Mouse (Mus musculus): Measurements from ENCODE around the gene Slc6a3. TPM values are rescaled to one million over a fixed set of nuclear protein-coding genes. Genes with fewer than 3 reads are reported as not detected.

Gene Slc6a3
- polyA plus RNA-seq, 1 experiment from 2014 or later, result not detected

GRCm38 (mm10) chr13:73508817-73509550 lies 27.6 kb upstream of the Slc6a3 start:
- H3K4me1 ChIP-seq, result no peaks in the 10 kb centered on the region
- no peak overlapping the region for H3K4me3 ChIP-seq
- no peak for ATAC-seq (ENCODE audit: extremely low read depth, insufficient number of reproducible peaks, low FRiP score, low TSS enrichment)
- H3K4me2 ChIP-seq, result no peak overlapping the region
- H3K36me3 ChIP-seq, result peaks cover 70% of the 10 kb centered on the region
- no peak overlapping the region for H3K9ac ChIP-seq
- no peaks in the 10 kb centered on the region for H3K9me3 ChIP-seq
- WGBS, result 82% methylated on average over 8 of the region's 8 CpGs
- no peaks in the 10 kb centered on the region for H3K27me3 ChIP-seq (replicated peaks)
- H3K27ac ChIP-seq (replicated peaks), result no peak overlapping the region

GRCm38 (mm10) chr13:73509869-73510268 lies 26.7 kb upstream of the Slc6a3 start:
- Histone ChIP-seq H3K4me3 (no peak overlapping the region), H3K9me3 (no peaks in the 10 kb centered on the region), H3K4me2 (no peak overlapping the region), H3K36me3 (peaks cover 75% of the 10 kb centered on the region), H3K27ac (replicated peaks) (no peak overlapping the region), H3K4me1 (no peaks in the 10 kb centered on the region), H3K27me3 (replicated peaks) (no peaks in the 10 kb centered on the region), H3K9ac (no peak overlapping the region)
- ATAC-seq (ENCODE audit: extremely low read depth, insufficient number of reproducible peaks, low FRiP score, low TSS enrichment), result no peak
- WGBS, result 73% methylated on average over 6 of the region's 6 CpGs

DNA sequence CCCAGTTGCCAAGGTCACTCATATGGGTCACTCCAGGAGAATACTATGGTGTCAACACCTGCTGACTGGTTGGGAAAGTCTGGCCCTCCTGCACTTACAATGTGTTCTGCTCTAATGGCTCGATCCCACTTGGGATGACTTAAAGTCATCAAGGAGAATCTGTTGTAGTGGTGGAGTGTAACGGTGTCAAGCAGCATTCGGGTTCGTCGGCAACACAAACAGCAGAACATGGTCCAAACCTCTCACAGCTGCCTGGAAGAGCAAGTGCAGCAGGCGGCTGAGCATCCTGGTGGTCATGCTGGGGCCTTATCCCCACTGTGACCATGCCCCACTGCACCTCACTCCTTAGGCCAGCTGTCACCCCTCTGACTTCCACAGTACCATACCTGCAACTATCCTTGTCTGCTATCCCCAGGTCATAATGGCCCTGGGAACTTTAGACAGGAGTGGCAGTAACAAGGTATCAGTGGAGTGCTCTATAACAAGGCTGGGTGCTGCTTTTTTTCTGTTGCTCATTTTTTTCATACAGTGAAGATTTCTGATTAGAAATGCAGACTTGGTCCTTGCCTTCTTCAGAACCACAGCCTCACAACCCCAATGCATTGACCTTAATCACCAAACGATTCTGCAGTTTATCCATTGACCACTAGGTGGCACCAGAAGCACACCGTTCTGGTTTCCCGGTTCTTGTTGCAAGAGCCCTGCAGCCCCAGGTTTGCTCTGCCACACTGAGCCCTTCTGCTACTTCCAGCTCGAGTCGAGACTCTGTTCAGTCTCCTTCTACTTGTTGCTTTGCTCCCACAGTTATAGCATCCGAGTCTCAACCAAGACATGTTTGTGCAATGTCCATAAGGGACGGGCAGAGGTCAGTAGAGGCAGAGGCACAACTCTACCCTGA lies 23.5 kb upstream of the Slc6a3 start:
- no peak overlapping the region for H3K27ac ChIP-seq (replicated peaks)
- ATAC-seq (ENCODE audit: extremely low read depth, insufficient number of reproducible peaks, low FRiP score, low TSS enrichment), result no peak
- WGBS, result 54% methylated on average over 13 of the region's 13 CpGs
- no peaks in the 10 kb centered on the region for H3K27me3 ChIP-seq (replicated peaks)
- H3K4me3 ChIP-seq, result no peak overlapping the region
- H3K36me3 ChIP-seq, result peaks cover 79% of the 10 kb centered on the region
- no peaks in the 10 kb centered on the region for H3K4me1 ChIP-seq
- H3K4me2 ChIP-seq, result no peak overlapping the region
- H3K9me3 ChIP-seq, result no peaks in the 10 kb centered on the region
- no peak overlapping the region for H3K9ac ChIP-seq

GRCm38 (mm10) chr13:73516886-73517285 lies 19.7 kb upstream of the Slc6a3 start:
- no peak for ATAC-seq (ENCODE audit: extremely low read depth, insufficient number of reproducible peaks, low FRiP score, low TSS enrichment)
- H3K4me3 ChIP-seq, result no peak overlapping the region
- no peak overlapping the region for H3K27ac ChIP-seq (replicated peaks)
- peaks cover 48% of the 10 kb centered on the region for H3K36me3 ChIP-seq
- H3K27me3 ChIP-seq (replicated peaks), result no peaks in the 10 kb centered on the region
- H3K4me2 ChIP-seq, result no peak overlapping the region
- H3K9me3 ChIP-seq, result no peaks in the 10 kb centered on the region
- WGBS, result 80% methylated on average over 4 of the region's 4 CpGs
- no peaks in the 10 kb centered on the region for H3K4me1 ChIP-seq
- no peak overlapping the region for H3K9ac ChIP-seq

DNA sequence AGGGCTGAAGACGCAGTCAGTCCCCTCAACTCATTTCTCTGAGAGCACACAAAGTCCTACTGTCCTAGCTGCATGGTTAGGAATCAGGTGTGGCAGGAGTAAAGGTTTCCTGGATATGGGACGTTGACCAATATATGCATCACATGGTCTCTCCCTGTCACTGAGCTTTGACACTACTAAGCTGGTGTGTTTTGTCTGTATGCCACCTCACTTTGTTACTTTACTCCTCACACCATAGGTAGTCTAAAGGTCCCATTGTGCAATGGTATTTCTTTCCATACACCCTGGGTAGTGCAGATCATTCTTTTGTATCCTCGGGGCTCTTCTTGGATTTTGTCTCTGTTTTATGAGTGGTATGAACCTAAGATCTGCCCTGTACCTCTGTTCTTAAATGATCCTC lies 2.8 kb upstream of the Slc6a3 start:
- Histone ChIP-seq H3K4me1 (peaks cover 14% of the 10 kb centered on the region), H3K9me3 (no peaks in the 10 kb centered on the region), H3K9ac (no peak overlapping the region), H3K27me3 (replicated peaks) (peaks cover 66% of the 10 kb centered on the region), H3K4me2 (no peak overlapping the region), H3K4me3 (no peak overlapping the region), H3K36me3 (no peaks in the 10 kb centered on the region), H3K27ac (replicated peaks) (no peak overlapping the region)
- ATAC-seq (ENCODE audit: extremely low read depth, insufficient number of reproducible peaks, low FRiP score, low TSS enrichment), result no peak
- 78% methylated on average over 3 of the region's 3 CpGs for WGBS

DNA sequence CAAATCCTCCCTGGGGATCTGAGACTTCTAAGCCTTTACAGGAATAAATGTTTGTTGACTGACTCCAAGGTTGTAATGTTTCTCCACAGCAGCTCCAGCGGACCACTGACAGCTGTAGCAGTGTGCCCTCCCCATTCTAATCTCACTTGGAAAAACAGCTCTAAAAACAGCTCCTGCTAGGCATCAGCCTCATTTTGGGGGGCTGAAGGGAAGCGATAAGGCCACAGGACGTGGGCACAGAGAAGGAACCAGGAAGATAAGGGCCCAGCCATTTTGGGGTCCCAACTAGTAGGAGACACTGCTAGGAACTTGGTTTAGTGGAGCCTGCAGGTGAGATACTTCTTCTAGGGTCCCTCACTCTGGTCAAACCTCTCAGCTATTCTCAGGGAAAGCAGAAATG lies 1.3 kb upstream of the Slc6a3 start:
- no peaks in the 10 kb centered on the region for H3K9me3 ChIP-seq
- ATAC-seq (ENCODE audit: extremely low read depth, insufficient number of reproducible peaks, low FRiP score, low TSS enrichment), result no peak
- no peaks in the 10 kb centered on the region for H3K36me3 ChIP-seq
- no peak overlapping the region for H3K9ac ChIP-seq
- peaks cover 14% of the 10 kb centered on the region for H3K4me1 ChIP-seq
- no peak overlapping the region for H3K27ac ChIP-seq (replicated peaks)
- 31% methylated on average over 3 of the region's 3 CpGs for WGBS
- H3K4me2 ChIP-seq, result no peak overlapping the region
- H3K4me3 ChIP-seq, result no peak overlapping the region
- H3K27me3 ChIP-seq (replicated peaks), result peaks cover 74% of the 10 kb centered on the region

- Histone ChIP-seq H3K4me2 (peak overlapping the region; percentile 87), H3K27ac (replicated peaks) (no peak overlapping the region), H3K27me3 (replicated peaks) (peaks cover 72% of the 10 kb centered on the region), H3K4me1 (peaks cover 14% of the 10 kb centered on the region), H3K4me3 (peak overlapping the region; percentile 56), H3K36me3 (no peaks in the 10 kb centered on the region), H3K9me3 (no peaks in the 10 kb centered on the region), H3K9ac (peak overlapping the region; percentile 68)
- no peak for ATAC-seq (ENCODE audit: extremely low read depth, insufficient number of reproducible peaks, low FRiP score, low TSS enrichment)
- WGBS, result 16% methylated on average over 13 of the region's 13 CpGs
These were observed 277 bp downstream of the Slc6a3 start for GRCm38 (mm10) chr13:73536824-73537223.

GRCm38 (mm10) chr13:73564201-73564600 lies 27.7 kb downstream of the Slc6a3 start:
- peaks cover 33% of the 10 kb centered on the region for H3K27me3 ChIP-seq (replicated peaks)
- H3K4me3 ChIP-seq, result no peak overlapping the region
- no peak overlapping the region for H3K27ac ChIP-seq (replicated peaks)
- H3K4me1 ChIP-seq, result no peaks in the 10 kb centered on the region
- no peaks in the 10 kb centered on the region for H3K9me3 ChIP-seq
- H3K9ac ChIP-seq, result no peak overlapping the region
- no peak for ATAC-seq (ENCODE audit: extremely low read depth, insufficient number of reproducible peaks, low FRiP score, low TSS enrichment)
- 74% methylated on average over 5 of the region's 5 CpGs for WGBS
- H3K4me2 ChIP-seq, result no peak overlapping the region
- no peaks in the 10 kb centered on the region for H3K36me3 ChIP-seq

DNA sequence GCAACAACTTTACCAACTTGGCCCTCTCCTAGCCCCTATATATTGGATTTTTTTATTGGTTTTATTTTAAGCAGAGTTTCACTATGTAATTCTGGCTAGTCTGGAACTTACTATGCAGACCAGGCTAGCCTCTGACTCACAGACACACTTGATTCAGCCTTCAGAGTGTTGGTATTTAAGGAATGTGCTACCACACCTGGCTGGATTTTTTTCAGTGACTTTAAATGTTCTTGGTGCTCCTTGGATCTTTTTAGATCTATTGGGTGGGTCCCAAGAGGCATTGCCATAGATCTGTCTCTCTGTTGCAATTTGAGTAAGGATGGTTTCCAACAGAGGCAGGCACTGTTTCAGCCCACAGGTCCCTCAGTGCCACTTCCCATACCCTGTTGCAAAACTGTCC lies 38.5 kb downstream of the Slc6a3 start:
- Histone ChIP-seq H3K36me3 (no peaks in the 10 kb centered on the region), H3K9me3 (no peaks in the 10 kb centered on the region), H3K27me3 (replicated peaks) (peaks cover 8% of the 10 kb centered on the region; the same call in 1 of the 2 replicates), H3K27ac (replicated peaks) (no peak overlapping the region), H3K4me2 (no peak overlapping the region), H3K4me1 (no peaks in the 10 kb centered on the region), H3K9ac (no peak overlapping the region), H3K4me3 (no peak overlapping the region)
- no peak for ATAC-seq (ENCODE audit: extremely low read depth, insufficient number of reproducible peaks, low FRiP score, low TSS enrichment)

- no peaks in the 10 kb centered on the region for H3K4me1 ChIP-seq
- no peaks in the 10 kb centered on the region for H3K9me3 ChIP-seq
- no peak for ATAC-seq (ENCODE audit: extremely low read depth, insufficient number of reproducible peaks, low FRiP score, low TSS enrichment)
- no peaks in the 10 kb centered on the region for H3K36me3 ChIP-seq
- H3K27ac ChIP-seq (replicated peaks), result no peak overlapping the region
- H3K4me2 ChIP-seq, result no peak overlapping the region
- 59% methylated on average over 2 of the region's 2 CpGs for WGBS
- H3K4me3 ChIP-seq, result no peak overlapping the region
- H3K9ac ChIP-seq, result no peak overlapping the region
- H3K27me3 ChIP-seq (replicated peaks), result no peaks in the 10 kb centered on the region
These were observed 40.7 kb downstream of the Slc6a3 start for GRCm38 (mm10) chr13:73577277-73577676.

DNA sequence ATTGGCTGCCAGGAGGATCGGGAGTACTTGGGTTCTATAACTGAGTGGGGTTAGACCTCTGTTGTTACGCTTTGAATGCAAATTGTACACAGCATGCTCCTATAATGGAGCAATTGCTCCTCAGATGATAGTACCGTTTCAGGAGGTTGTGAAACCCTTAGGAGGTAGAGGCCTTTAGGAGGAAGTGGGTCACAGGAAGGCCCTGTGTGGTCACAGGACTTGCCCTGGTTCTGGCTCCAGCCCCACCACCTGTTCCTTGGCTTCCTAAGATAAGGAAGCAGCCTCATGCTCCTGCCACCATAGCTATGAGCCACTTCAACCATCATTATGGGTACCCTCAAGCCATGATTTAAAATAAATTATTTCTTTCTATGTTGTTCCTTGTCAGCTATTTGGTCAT lies 54.9 kb downstream of the Slc6a3 start:
- H3K4me1 ChIP-seq, result no peaks in the 10 kb centered on the region
- H3K4me3 ChIP-seq, result no peak overlapping the region
- H3K9ac ChIP-seq, result no peak overlapping the region
- ATAC-seq (ENCODE audit: extremely low read depth, insufficient number of reproducible peaks, low FRiP score, low TSS enrichment), result no peak
- H3K36me3 ChIP-seq, result no peaks in the 10 kb centered on the region
- WGBS, result 64% methylated on average over 3 of the region's 3 CpGs
- H3K4me2 ChIP-seq, result no peak overlapping the region
- peaks cover 34% of the 10 kb centered on the region for H3K27me3 ChIP-seq (replicated peaks)
- no peak overlapping the region for H3K27ac ChIP-seq (replicated peaks)
- no peaks in the 10 kb centered on the region for H3K9me3 ChIP-seq
